Mouse (Mus musculus): ENCODE results near the gene Nsd1.

- TF ChIP-seq CTCF (IDR thresholded peaks at IDR 0.05; ENCODE audit: borderline replicate concordance, control insufficient read depth, extremely low read depth, insufficient read depth, low read length, poor library complexity), result no peak
- TF ChIP-seq POLR2A (IDR thresholded peaks at IDR 0.05; ENCODE audit: control insufficient read depth, extremely low read depth, insufficient read depth, low read length, poor library complexity), result no peak
These were observed 41.8 kb upstream of the Nsd1 start for GRCm38 (mm10) chr13:55167798-55168197.
